Mouse (Mus musculus) natural killer cell, adult 2 months (primary cell): Measurements from ENCODE around the gene Agtr1a.

ENCODE experiments used
- DNase-seq, 2 experiments: peaks; one replicate each; pipeline ENCODE4 v3.0.0; 2022; ENCODE audit warnings: low spot score in 2 of 2

Agtr1a gene

DNA sequence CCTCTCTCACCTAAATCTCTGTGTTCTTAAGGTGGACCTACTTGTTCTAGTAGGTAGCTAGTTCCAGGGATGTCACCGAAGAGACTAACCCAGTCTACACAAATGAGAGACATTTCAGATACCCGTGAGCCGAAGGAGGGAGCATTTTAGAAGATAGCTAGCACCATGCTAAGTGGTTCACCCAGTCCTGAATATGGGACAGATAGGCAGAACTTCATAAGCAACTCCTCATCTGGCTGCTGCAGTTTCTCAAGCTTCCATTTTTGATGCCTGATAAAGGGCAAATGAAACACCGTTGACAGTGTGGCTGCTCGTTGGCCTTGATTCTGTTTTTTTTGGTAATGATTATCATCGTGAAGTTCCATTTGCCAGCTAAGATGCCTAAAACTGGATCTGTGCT is 25.8 kb downstream of the Agtr1a start:
- DNase-seq, result no peak

DNA sequence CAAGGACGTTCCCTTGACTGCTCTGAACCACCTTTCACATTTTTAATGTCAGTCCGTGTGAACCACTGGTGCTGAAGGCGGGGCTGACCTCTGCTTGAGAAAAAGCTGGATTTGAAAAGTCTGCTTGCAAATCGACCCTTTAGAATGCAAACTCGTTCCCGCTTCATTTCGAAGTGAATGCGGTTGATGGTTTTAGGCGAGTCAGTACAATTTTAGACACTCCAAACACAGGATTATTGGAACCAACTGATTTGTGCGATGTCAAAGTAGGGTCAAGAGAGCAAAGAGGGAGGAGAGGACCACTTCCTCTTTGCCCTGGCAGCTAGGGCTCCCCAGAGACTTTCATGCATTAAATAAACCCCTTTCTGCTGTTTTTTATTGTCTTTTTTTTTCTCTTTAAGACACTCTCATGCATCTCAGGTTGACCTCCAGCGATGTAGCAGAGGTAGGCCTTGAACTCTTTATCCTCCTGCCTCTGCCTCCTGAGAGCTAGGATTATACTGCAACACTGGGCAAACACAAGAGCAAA is 27.9 kb downstream of the Agtr1a start:
- DNase-seq, result no peak

DNA sequence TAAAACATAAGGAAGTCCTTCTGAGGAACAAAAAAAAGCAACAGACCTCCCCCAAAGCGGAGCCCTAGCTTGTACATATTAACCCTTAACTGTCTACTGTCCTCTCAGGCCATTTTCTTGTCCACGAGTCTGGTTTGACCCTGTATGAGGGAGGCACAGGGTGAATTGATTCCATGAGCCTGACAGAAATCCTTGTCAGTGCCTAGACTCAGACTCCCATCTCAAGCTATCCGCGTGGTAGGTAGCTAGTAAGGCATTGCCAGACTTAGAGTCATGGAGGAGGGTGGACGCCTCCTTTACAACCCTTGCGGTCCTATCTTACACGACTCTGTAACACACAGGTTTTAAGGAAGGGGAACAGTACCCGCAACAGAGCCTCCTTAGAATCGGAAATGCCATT is 28.5 kb downstream of the Agtr1a start:
- no peak for DNase-seq

DNA sequence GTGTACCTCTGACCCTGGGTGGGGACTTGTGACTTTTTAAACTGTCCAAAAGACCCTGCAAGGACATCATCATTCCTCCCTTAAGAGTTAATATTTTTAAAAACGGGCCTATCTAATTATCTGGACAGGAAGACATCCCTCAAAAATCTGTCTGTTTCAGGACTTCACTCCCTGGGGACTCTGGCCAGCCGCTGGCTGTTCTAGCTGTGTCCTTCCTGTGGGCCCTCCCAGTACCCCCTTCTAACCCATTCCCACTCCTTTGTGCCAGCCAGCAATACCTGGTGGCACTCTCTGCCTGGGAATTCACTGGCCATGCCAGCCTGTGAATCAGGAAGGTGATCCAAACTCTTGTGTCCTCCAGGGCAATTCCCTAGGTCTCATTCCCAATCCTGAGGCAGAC is 29.1 kb downstream of the Agtr1a start:
- no peak for DNase-seq

DNA sequence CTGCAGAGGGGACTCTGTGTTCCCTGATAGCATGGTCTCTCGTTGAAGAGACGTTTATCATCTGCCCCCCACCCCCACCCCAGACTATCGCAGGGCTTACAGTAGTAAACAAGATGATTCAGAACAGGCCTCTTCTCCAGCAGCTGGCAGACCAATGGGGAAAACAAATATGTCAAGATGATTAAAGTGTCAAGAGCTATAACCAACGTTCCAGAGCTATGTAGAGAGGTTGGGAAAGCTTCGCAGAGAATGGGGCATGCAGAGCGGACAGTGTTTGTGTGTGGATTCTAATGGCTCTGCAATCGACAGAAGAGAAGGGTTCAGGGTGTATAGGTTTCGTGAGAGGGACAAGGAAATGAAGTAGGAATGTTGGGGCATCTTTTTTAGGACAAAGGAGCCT is 31.9 kb downstream of the Agtr1a start:
- no peak for DNase-seq

DNA sequence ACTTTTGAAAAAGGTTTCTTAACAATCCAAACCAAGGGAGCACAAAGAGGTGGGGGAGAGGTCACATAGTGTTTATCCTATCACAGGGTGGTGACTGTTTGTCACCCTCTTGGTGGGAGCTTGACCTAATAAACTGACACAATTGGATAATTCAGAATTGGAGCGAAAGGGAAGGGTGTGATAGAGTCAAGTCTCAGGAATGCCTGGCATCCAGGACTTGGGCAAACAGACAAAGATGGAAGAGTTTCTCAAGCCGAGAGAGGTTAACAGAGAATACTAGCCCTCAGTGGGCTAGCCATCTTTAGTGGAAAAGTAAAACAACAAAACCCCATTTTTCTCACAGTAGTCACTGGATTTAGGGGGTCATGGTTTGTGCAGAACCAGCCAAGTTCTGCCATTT is 32.5 kb downstream of the Agtr1a start:
- no peak for DNase-seq

DNA sequence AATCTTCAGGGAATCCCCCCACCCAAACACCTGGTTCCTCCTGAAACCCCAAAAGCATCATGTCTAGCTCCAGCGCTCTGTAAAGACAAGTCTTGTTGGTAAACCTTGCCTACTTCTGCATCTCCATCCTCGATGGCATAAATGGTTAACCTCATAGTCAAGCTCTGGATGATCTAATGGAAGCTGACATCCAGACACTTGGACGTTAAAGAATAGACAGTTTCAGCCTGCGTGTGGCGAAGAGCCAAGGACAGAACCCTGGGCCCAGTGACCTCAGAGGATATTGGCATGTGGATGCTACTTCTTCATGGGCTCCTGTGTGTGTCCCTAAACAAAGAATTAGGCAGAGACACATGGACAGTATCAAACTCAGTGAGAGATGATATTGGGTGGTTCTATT is 42.6 kb downstream of the Agtr1a start:
- DNase-seq, result no peak

DNA sequence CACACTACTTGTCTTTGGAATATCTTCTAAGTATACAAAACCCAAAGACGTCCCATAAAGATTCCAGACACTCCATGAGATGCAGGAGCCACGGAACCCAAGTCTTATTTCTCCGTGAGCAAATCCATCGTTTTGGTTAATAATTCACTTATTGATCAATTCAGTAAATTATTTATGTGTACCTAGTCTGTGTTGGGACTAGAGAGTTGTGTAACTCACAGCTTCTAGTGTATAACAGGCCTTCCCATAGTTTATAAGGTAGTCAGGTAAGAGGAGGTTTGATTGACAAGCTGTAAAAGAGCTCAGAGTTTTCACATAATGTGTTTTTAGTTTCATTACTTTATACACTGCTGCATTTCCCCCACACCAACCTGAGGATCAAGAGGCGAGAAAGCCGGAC is 48.9 kb downstream of the Agtr1a start:
- no peak for DNase-seq

DNA sequence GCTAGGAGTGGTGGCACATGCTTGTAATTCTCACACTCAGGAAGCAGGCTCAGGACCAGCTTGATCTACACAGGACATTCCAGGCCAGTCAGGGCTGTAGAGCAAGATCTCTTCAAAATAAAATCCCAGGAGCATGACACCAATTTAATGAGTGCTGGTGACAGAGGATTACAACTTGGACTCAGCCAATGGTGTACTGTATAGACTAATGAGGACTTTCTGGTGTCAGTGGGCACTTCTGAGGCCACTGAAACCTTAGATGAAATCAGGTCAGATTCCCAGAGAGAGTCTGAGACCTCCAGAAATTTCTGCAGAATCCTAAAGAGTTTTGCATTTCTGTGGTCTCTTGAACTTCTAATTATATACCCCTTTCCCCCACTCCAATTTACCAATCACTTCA is 57.9 kb downstream of the Agtr1a start:
- DNase-seq, result no peak

DNA sequence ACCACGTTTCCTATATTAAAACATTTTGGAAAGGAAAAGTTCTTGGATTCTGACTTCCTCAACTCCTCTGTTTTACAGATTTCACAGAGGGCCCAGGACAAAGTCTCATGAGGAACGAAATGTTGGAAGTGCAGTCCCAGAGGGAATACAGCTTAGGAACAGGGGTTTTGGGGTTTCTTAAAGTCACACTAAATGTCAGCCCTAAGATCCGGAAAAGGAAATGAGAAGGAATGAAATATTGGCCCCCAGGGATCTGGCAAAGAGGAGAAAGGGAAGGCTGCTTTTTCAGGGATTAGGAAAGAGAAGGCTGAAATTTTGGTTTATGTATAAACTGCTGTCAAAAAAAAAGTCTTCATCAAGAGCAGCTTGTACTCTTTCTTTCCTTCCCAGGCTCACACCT is 60.2 kb downstream of the Agtr1a start:
- DNase-seq, result no peak

DNA sequence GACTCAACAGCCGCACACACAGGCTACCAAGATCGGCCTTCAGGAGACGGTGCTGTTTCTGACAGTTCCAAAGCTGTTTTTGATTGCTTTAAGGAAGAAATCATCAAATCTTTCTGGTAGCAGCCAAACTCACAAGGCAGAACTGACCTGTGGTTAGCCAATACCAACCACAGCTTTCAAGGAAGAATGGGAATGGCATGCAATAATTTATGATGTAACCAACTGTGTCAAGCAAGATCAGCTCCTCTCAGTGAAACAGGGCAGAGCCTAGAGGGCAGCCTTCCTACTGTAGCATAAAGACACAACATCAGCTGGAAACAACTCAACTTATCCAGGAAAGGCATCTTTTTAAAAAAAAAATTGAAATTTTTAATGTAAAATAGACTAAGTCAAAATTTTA is 62.6 kb downstream of the Agtr1a start:
- DNase-seq, result no peak

DNA sequence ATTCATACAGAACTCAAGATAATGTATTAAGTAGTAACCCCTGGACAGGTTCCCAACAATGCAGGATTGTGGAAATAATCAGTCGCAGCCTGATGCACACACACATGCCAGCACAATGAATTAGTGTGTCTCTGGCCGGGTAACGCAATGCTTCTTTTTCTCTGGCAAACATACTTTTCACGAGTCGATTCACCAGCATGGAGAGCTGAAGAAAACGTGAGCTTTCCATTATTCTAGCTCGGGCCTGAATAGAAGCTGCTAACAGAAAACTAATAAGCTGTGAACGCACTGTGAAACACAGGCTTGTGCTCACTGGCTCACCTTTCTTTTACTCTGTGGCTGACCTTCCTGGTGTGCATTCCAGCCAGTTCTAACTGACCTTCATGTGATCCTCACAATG is 64.4 kb downstream of the Agtr1a start:
- no peak for DNase-seq

DNA sequence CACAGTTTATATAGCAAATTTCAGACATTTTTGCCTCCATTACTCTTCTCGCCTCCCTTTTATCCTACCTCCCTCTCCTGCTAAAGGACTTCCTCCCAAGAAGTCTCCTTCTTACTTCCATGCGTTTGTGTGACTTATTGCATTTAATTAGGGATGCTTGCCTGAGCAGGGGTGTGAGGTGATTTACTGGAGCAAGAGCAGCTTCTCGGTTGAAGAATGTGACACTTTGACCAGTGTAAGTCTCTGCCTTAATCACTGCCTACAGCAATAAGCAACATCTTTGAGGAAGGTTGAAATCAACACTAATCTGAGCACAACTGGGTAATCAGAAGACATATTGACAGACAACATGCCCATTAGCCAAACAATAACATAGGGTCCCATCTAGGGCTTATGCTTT is 67.6 kb downstream of the Agtr1a start:
- no peak for DNase-seq

DNA sequence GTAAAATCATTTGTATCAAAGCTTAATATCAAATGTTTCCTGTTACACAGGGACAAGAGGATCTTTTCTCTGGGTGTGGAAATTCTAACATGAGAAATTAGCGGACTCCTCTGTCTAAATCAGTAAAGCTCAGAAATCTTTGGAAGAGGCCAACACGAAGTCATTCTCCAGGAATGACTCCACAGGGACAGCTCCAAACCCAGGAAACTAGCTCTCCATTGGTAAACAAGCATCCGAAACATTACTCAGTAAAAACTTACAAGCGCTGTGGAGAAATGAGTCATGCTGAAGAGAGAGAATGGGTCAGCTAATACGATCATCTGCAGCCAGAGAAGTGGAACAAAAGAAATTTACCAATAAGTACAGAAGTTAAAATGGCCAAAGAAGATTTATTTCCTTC is 82.4 kb downstream of the Agtr1a start:
- no peak for DNase-seq

DNA sequence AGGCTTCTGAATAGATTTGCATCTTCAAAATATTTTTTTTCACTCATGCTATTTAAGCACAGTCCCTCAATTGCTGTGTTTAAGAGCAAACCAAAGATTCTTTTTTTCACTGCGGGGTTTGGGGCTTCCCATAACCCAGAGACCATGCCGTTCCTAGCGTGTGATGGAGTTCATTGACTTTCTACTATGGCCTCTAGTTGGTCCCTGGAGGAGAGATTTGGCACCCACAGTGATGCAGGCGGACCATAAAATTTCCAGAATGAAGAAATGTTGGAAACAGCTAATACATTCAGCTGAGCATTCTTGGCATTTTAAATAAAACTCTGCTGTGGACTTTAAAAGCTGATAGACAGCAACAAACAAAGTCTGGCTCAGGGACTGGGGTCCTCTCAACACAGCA is 90.8 kb downstream of the Agtr1a start:
- no peak for DNase-seq

DNA sequence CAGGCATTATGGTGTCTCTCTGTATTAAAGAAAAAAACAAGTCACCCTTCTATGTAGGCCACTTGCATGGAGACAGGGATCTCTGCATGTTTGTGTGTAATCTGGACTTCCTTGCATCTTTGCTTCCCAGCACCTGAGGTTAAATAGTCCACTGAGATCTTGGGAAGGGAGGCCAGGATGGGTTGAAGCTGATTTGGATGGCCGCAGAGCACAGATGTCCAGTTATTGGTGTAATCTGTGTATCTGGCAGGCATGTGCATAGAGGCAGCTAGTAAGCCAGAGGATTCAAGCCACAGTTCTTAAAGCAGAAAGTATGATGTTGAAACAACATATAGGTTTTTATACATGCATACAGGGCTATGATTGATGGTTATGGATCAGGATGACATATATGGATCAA is 91.2 kb downstream of the Agtr1a start:
- no peak for DNase-seq
